Mouse (Mus musculus): ENCODE results near the gene Got2.
"Not testable (repeated sequence)": the region's sequence is repeated elsewhere in the genome, so short reads cannot be mapped to it uniquely, and the experiment has no call there.

Got2 gene

GRCm38 (mm10) chr8:95871690-95872089 is 16.7 kb downstream of the Got2 start:
- no peak for DNase-seq (ENCODE audit: low read depth, low spot score)

- DNase-seq (ENCODE audit: low read depth, low spot score), result not testable (repeated sequence)
These were observed 23.5 kb downstream of the Got2 start for GRCm38 (mm10) chr8:95864851-95865250.

- not testable (repeated sequence) for DNase-seq (ENCODE audit: low read depth, low spot score)
These were observed 24.4 kb downstream of the Got2 start for GRCm38 (mm10) chr8:95863761-95864440.

GRCm38 (mm10) chr8:95854174-95854573 is 34.2 kb downstream of the Got2 start:
- DNase-seq (ENCODE audit: low read depth, low spot score), result no peak

GRCm38 (mm10) chr8:95853102-95853843 is 35.1 kb downstream of the Got2 start, which contains the start of gene Slc38a7:
Slc38a7 (minus strand) TSS chr8:95853539.
- DNase-seq (ENCODE audit: low read depth, low spot score), result peak; percentile 85

- DNase-seq (ENCODE audit: low read depth, low spot score), result no peak
These were observed 36.1 kb downstream of the Got2 start for GRCm38 (mm10) chr8:95852290-95852689.

- DNase-seq (ENCODE audit: low read depth, low spot score), result no peak
These were observed 38.0 kb downstream of the Got2 start for GRCm38 (mm10) chr8:95850326-95850725.

- no peak for DNase-seq (ENCODE audit: low read depth, low spot score)
These were observed 39.4 kb downstream of the Got2 start for GRCm38 (mm10) chr8:95848734-95849464.

GRCm38 (mm10) chr8:95848061-95848551 is 40.2 kb downstream of the Got2 start:
- DNase-seq (ENCODE audit: low read depth, low spot score), result no peak

GRCm38 (mm10) chr8:95845026-95845425 is 43.3 kb downstream of the Got2 start:
- DNase-seq (ENCODE audit: low read depth, low spot score), result no peak

GRCm38 (mm10) chr8:95843968-95844367 is 44.4 kb downstream of the Got2 start:
- no peak for DNase-seq (ENCODE audit: low read depth, low spot score)

GRCm38 (mm10) chr8:95841436-95841835 is 46.9 kb downstream of the Got2 start:
- no peak for DNase-seq (ENCODE audit: low read depth, low spot score)

- no peak for DNase-seq (ENCODE audit: low read depth, low spot score)
These were observed 49.1 kb downstream of the Got2 start for GRCm38 (mm10) chr8:95839289-95839688.

- DNase-seq (ENCODE audit: low read depth, low spot score), result no peak
These were observed 51.1 kb downstream of the Got2 start for GRCm38 (mm10) chr8:95837266-95837665.

GRCm38 (mm10) chr8:95835891-95836290 is 52.5 kb downstream of the Got2 start:
- DNase-seq (ENCODE audit: low read depth, low spot score), result no peak

- peak; percentile 44 for DNase-seq (ENCODE audit: low read depth, low spot score)
These were observed 54.8 kb downstream of the Got2 start for GRCm38 (mm10) chr8:95833435-95833984.

- peak; percentile 90 for DNase-seq (ENCODE audit: low read depth, low spot score)
These were observed 55.5 kb downstream of the Got2 start for GRCm38 (mm10) chr8:95832603-95833434.

GRCm38 (mm10) chr8:95830144-95830543 is 58.2 kb downstream of the Got2 start:
- no peak for DNase-seq (ENCODE audit: low read depth, low spot score)

- not testable (repeated sequence) for DNase-seq (ENCODE audit: low read depth, low spot score)
These were observed 63.2 kb downstream of the Got2 start, which contains the start of gene Sap18b for GRCm38 (mm10) chr8:95825162-95825561. Sap18b (plus strand) TSS chr8:95825346.

GRCm38 (mm10) chr8:95822699-95823098 is 65.6 kb downstream of the Got2 start:
- DNase-seq (ENCODE audit: low read depth, low spot score), result no peak

GRCm38 (mm10) chr8:95822096-95822495 is 66.3 kb downstream of the Got2 start:
- DNase-seq (ENCODE audit: low read depth, low spot score), result no peak
